Mouse (Mus musculus) MEL (cell line): ENCODE measurements around the gene Enox1. TPM values are rescaled to one million over a fixed set of nuclear protein-coding genes. Genes with fewer than 3 reads are reported as not detected.

Experiments
- DNase-seq: peaks from one replicate; pipeline ENCODE4 v3.0.0; 2011; ENCODE audit warnings: low read depth, low spot score
- H3K27ac ChIP-seq: 2 replicates; pipeline ENCODE4 v1.5.1; 2012; ENCODE audit warnings: low read depth, mild to moderate bottlenecking, control low read depth, low read length, moderate library complexity; ENCODE audit not compliant: control insufficient read depth
- H3K27me3 ChIP-seq, 2 experiments: fragments of 150-350 bp in 1 of 2; sonication (generic) in 1 of 2; 2 replicates each; pipeline ENCODE4 v1.6.1; 2012; ENCODE audit warnings: low read length in 2 of 2, mild to moderate bottlenecking in 2 of 2, improper control_type of control experiment in 1 of 2, moderate library complexity in 1 of 2; ENCODE audit not compliant: insufficient read depth in 2 of 2, control insufficient read depth in 1 of 2
- H3K36me3 ChIP-seq, 2 experiments: 2 replicates each; pipeline ENCODE4 v1.6.1; 2012 to 2014; ENCODE audit warnings: low read length in 2 of 2, improper control_type of control experiment in 1 of 2, inconsistent platforms in 1 of 2, mild to moderate bottlenecking in 1 of 2; ENCODE audit not compliant: insufficient read depth in 2 of 2, control insufficient read depth in 1 of 2
- H3K4me1 ChIP-seq, 2 experiments: fragments of 150-350 bp in 1 of 2; sonication (generic) in 1 of 2; 2 replicates each; pipeline ENCODE4 v1.6.1; 2012; ENCODE audit warnings: low read length in 2 of 2, improper control_type of control experiment in 1 of 2, mild to moderate bottlenecking in 1 of 2; ENCODE audit not compliant: insufficient read depth in 2 of 2, control insufficient read depth in 1 of 2
- H3K4me3 ChIP-seq, 2 experiments: fragments of 150-350 bp in 1 of 2; sonication (generic) in 1 of 2; 2 replicates each; pipeline ENCODE4 v1.5.1; 2012; ENCODE audit warnings: low read depth in 2 of 2, low read length in 2 of 2, mild to moderate bottlenecking in 2 of 2, moderate library complexity in 2 of 2, control low read depth in 1 of 2, improper control_type of control experiment in 1 of 2; ENCODE audit not compliant: control insufficient read depth in 1 of 2, insufficient read depth in 1 of 2
- H3K79me2 ChIP-seq: 2 replicates; pipeline ENCODE4 v1.6.1; 2012; ENCODE audit warnings: mild to moderate bottlenecking, low read length, moderate library complexity; ENCODE audit not compliant: control insufficient read depth, poor library complexity, insufficient read depth
- H3K9ac ChIP-seq: 2 replicates; pipeline ENCODE4 v1.6.1; 2012; ENCODE audit warnings: low read depth, mild to moderate bottlenecking, control low read depth, low read length, moderate library complexity; ENCODE audit not compliant: control insufficient read depth, poor library complexity, severe bottlenecking
- H3K9me3 ChIP-seq: fragments of 150-350 bp; sonication (generic); replicated peaks from 2 replicates; pipeline ENCODE4 v1.6.1; 2012; ENCODE audit warnings: mild to moderate bottlenecking, low read length, improper control_type of control experiment, moderate library complexity; ENCODE audit not compliant: insufficient read depth
- ETS1 ChIP-seq: IDR thresholded peaks from 2 replicates; pipeline ENCODE4 v1.6.1; 2012; ENCODE audit warnings: low read depth, mild to moderate bottlenecking, inconsistent platforms, low read length, improper control_type of control experiment, moderate library complexity
- GATA1 ChIP-seq: IDR thresholded peaks from 2 replicates; pipeline ENCODE4 v1.6.1; 2011; ENCODE audit warnings: low read depth, low read length, improper control_type of control experiment
- JUND ChIP-seq: IDR thresholded peaks from 2 replicates; pipeline ENCODE4 v1.6.1; 2011; ENCODE audit warnings: low read depth, mild to moderate bottlenecking, improper control_type of control experiment, low read length
- KAT2A ChIP-seq: conservative IDR thresholded peaks from 2 replicates; pipeline ENCODE4 v1.6.1; 2012; ENCODE audit warnings: low read depth, low read length, improper control_type of control experiment, inconsistent platforms
- MAFK ChIP-seq: IDR thresholded peaks from 2 replicates; pipeline ENCODE4 v1.6.1; 2011; ENCODE audit warnings: low read depth, mild to moderate bottlenecking, low read length, improper control_type of control experiment, borderline replicate concordance
- MAX ChIP-seq: IDR thresholded peaks from 2 replicates; pipeline ENCODE4 v1.6.1; 2011; ENCODE audit warnings: low read length, improper control_type of control experiment
- MYC ChIP-seq: IDR thresholded peaks from 2 replicates; pipeline ENCODE4 v1.6.1; 2011; ENCODE audit warnings: low read depth, mild to moderate bottlenecking, low read length, improper control_type of control experiment, moderate library complexity
- POLR2A ChIP-seq, 2 experiments: IDR thresholded peaks; 2 replicates each; pipeline ENCODE4 v1.6.1; 2011 to 2012; ENCODE audit warnings: low read length in 2 of 2, mild to moderate bottlenecking in 2 of 2, control low read depth in 1 of 2, improper control_type of control experiment in 1 of 2, low read depth in 1 of 2, moderate library complexity in 1 of 2; ENCODE audit not compliant: control insufficient read depth in 1 of 2, insufficient read depth in 1 of 2, poor library complexity in 1 of 2
- POLR2AphosphoS2 ChIP-seq: IDR thresholded peaks from 2 replicates; pipeline ENCODE4 v1.6.1; 2011; ENCODE audit warnings: low read length, improper control_type of control experiment
- RAD21 ChIP-seq: IDR thresholded peaks from 2 replicates; pipeline ENCODE4 v1.6.1; 2011; ENCODE audit warnings: mild to moderate bottlenecking, low read depth, low read length, improper control_type of control experiment
- RCOR1 ChIP-seq: IDR thresholded peaks from 2 replicates; pipeline ENCODE4 v1.6.1; 2012; ENCODE audit warnings: low read depth, mild to moderate bottlenecking, inconsistent platforms, low read length, improper control_type of control experiment
- SIN3A ChIP-seq: IDR thresholded peaks from 2 replicates; pipeline ENCODE4 v1.6.1; 2012; ENCODE audit warnings: low read length, improper control_type of control experiment, inconsistent platforms
- TAL1 ChIP-seq: IDR thresholded peaks from 2 replicates; pipeline ENCODE4 v1.6.1; 2012; ENCODE audit warnings: mild to moderate bottlenecking, inconsistent platforms, low read length, moderate library complexity, mixed read lengths
- TCF12 ChIP-seq: IDR thresholded peaks from 2 replicates; pipeline ENCODE4 v1.6.1; 2014; ENCODE audit warnings: low read depth, mild to moderate bottlenecking, inconsistent platforms, low read length, improper control_type of control experiment, moderate library complexity
- USF1 ChIP-seq: IDR thresholded peaks from 2 replicates; pipeline ENCODE4 v1.6.1; 2014; ENCODE audit warnings: low read depth, mild to moderate bottlenecking, inconsistent platforms, low read length, improper control_type of control experiment, moderate library complexity
- ZC3H11A ChIP-seq: IDR thresholded peaks from 2 replicates; pipeline ENCODE4 v1.6.1; 2012; ENCODE audit warnings: low read depth, mild to moderate bottlenecking, inconsistent platforms, low read length, improper control_type of control experiment
- ZMIZ1 ChIP-seq: IDR thresholded peaks from 2 replicates; pipeline ENCODE4 v1.6.1; 2012; ENCODE audit warnings: low read depth, mild to moderate bottlenecking, inconsistent platforms, low read length, improper control_type of control experiment, moderate library complexity
- polyA plus RNA-seq, 2 experiments: library from polyadenylated mRNA; stranded (reverse) in 1 of 2; unstranded in 1 of 2; fragments of >175 nt in 1 of 2; fragments of >200 nt in 1 of 2; gene quantifications; 2 replicates each; pipeline versions ENCODE4 v1.2.1 to v1.2.4; 2012; ENCODE audit warnings: low replicate concordance in 2 of 2, low read depth in 1 of 2; ENCODE audit not compliant: insufficient read length in 2 of 2, insufficient read depth in 1 of 2, missing spikeins in 1 of 2
- total RNA-seq: library from RNA; depleted of rRNA; stranded (reverse); fragments of 300-350 nt; gene quantifications from 2 replicates; pipeline ENCODE4 v1.2.3, GENCODE M21; 2012

The Enox1 gene
- total and polyA plus RNA-seq, 3 experiments: not detected

- no peaks in the 10 kb centered on the region for H3K79me2 ChIP-seq
- no peak overlapping the region for H3K9ac ChIP-seq
- no peak for TF ChIP-seq KAT2A
- no peak for TF ChIP-seq TCF12
- TF ChIP-seq SIN3A: no peak
- TF ChIP-seq ETS1: no peak
- TF ChIP-seq ZC3H11A: no peak
- no peak for TF ChIP-seq ZMIZ1
- no peak for TF ChIP-seq RAD21
- no peak for TF ChIP-seq RCOR1
- no peaks in the 10 kb centered on the region for H3K36me3 ChIP-seq
- H3K27me3 ChIP-seq: no peaks in the 10 kb centered on the region
- H3K27ac ChIP-seq: no peak overlapping the region
- no peaks in the 10 kb centered on the region for H3K9me3 ChIP-seq
- H3K4me3 ChIP-seq: no peak overlapping the region
- H3K4me1 ChIP-seq: no peaks in the 10 kb centered on the region
- no peak for DNase-seq
Observed at GRCm38 (mm10) chr14:77547351-77547750, 390.8 kb downstream of the Enox1 start.

DNA sequence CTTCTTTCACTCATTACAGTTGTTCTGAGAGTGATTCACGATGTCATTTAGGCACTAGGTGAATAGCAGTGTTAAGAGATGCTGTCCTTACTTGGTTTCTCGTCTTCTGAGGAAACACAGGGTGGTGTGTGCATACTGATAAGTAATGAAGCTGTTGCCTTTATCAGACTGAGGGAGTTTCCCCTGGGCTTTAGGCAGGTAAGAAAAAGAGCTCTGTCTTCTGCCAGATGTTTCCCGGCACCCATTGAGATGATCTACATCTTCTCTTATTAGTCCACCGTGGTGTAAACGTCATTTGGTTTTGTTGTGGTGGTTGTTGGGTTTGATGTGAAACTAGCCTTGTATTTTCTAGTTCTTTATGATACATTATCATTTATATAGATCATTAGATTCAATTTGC is 392.4 kb downstream of the Enox1 start:
- no peak for TF ChIP-seq GATA1
- no peak for TF ChIP-seq POLR2AphosphoS2
- TF ChIP-seq ETS1: no peak
- TF ChIP-seq MAFK: no peak
- no peak for TF ChIP-seq USF1
- TF ChIP-seq JUND: no peak
- no peak for TF ChIP-seq MAX
- no peak for TF ChIP-seq MYC
- no peak for TF ChIP-seq TAL1
- TF ChIP-seq RCOR1: no peak
- H3K4me1 ChIP-seq: no peaks in the 10 kb centered on the region
- no peak overlapping the region for H3K27ac ChIP-seq
- no peaks in the 10 kb centered on the region for H3K27me3 ChIP-seq
- no peaks in the 10 kb centered on the region for H3K79me2 ChIP-seq
- no peak for DNase-seq
- H3K36me3 ChIP-seq: no peaks in the 10 kb centered on the region
- H3K4me3 ChIP-seq: no peak overlapping the region
- no peak overlapping the region for H3K9ac ChIP-seq
- no peaks in the 10 kb centered on the region for H3K9me3 ChIP-seq

DNA sequence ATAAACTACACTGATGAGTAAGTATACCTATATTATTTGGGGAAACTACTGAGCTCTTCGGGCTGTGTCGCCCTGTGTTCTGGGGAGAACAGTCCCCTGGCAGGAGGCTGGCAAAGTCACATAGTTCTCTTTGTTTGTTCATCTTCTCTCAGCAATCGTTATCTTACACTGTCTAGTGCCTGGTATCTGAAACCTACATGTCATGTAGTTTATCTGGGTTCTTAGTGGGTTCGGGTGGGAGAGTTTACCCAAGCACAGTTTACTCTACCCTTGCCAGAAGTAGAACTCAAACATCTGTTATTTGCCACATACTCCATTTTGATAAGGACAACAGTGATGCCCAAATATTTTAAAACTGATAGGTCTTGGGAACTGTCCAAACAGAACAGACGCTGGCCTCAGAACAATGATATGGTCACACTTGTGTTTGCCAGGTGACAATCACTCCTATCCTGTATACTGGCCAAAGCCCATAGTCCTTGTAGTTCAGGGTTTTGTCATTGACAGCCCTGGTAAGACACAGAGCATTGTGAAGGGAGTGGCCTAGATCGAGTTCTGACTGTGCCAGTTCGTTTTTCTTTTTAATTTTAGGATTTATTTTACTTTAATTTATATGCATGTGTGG is 401.0 kb downstream of the Enox1 start:
- no peaks in the 10 kb centered on the region for H3K79me2 ChIP-seq
- no peaks in the 10 kb centered on the region for H3K36me3 ChIP-seq
- TF ChIP-seq POLR2A (IDR thresholded peaks at IDR 0.05; ENCODE audit: control insufficient read depth in 1 of 2, insufficient read depth in 1 of 2, low read depth in 1 of 2, low read length in 2 of 2, poor library complexity in 1 of 2): no peak
- TF ChIP-seq RAD21: no peak
- no peak overlapping the region for H3K27ac ChIP-seq
- no peak for DNase-seq
- no peaks in the 10 kb centered on the region for H3K27me3 ChIP-seq
- H3K4me3 ChIP-seq: no peak overlapping the region
- no peaks in the 10 kb centered on the region for H3K9me3 ChIP-seq
- H3K9ac ChIP-seq: no peak overlapping the region
- H3K4me1 ChIP-seq: no peaks in the 10 kb centered on the region
